Mouse (Mus musculus): ENCODE measurements around the gene Slc51a.

DNA sequence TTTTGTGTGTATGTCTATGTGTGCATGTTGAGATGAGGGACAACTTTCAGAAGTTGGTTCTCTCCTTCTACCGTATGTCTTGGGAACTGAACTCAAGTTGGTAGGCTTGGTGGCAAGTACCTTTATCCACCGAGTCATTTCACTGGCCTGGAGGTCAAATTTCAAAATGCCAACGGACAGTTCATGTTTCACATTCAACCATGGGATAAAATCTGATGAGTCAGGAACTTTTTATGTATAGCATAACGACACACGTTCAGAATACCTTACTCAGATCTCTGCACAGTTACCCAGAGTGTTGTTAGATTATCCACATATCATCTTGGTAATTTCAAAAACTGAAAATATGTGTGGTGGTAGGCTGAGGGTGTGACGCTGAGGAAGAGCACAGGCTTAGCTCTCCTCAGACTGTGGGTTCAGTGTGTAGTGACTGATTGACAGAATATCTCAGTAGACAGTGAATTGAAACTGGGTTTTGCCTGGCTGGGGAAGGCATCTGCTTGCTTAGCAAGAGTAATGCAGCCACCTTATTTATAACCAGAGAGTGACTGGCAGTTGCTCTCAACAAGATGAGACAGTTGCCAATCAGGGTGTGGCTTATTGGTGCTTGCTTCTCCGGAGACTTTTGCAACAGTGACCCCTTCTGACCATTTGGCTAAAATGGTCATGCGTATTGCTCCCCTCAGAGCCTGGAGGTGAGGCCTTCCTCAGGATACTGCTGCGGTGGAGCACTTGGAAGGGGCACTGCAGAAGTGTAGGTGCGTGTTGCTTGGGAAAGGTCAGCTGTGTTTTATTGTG, 29.9 kb downstream of the Slc51a start:
- TF ChIP-seq CTCF (IDR thresholded peaks at IDR 0.05; ENCODE audit: low read depth) (peak; percentile 71), EP300 (IDR thresholded peaks at IDR 0.05; ENCODE audit: low read depth) (no peak)
